Mouse (Mus musculus): ENCODE data around the gene Stard3.

Stard3 gene

DNA sequence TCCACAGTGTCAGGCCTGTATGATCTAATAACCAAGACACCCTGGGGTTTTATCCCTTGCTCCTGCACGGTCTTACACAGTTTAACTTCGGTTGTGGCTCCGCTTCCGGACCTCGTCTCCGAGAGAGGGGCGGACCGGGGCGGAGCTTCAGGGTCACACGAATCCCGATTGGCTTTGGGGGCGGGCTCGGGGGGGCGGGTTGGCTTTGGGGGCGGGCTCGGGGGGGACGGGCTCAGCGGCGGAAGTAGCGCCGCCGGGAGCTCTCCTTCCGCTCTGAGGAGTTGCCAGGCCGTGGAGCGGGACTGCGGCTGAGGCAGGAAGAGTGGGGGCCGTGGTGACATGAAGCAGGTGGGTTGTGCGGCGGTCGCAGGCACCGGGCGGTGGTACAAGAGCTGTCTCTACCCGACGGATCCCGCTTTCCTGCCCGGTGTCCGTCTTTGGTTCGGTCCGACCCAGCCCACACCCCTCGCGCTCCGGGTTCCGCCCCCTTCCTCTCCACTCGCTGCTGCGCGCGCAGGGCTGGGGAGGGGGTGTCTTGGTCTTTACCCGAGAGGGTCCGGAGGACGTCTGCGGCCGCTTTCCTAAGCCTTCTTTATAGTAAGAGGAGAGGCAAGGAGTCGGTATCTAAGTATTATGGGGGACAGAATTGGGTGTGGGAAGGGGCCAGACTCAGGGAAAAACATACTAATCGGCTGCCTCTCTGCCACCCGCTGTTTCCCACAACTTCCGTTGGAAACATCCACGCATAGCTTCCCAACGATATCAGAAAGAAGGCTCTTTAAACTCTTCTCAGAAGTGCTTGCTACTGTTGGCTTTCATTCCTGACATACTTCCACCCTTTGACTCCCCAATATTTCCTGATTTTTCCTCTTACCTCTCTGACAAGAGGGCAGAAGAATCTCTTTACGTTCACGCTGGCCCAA lies at the start of gene Stard3:
Gene Stard3 (plus strand): TSS at position 208 of the 923 bp plus-strand sequence.
- peak; percentile 95 for DNase-seq (ENCODE audit: low read depth)

- DNase-seq (ENCODE audit: low read depth), result peak; percentile 39
These were observed 44.3 kb upstream of the Stard3 start for GRCm38 (mm10) chr11:98313790-98314323.

GRCm38 (mm10) chr11:98317479-98317878 lies 40.7 kb upstream of the Stard3 start:
- no peak for DNase-seq (ENCODE audit: low read depth)

GRCm38 (mm10) chr11:98318421-98319116 lies 39.6 kb upstream of the Stard3 start:
- no peak for DNase-seq (ENCODE audit: low read depth)

- no peak for DNase-seq (ENCODE audit: low read depth)
These were observed 39.0 kb upstream of the Stard3 start for GRCm38 (mm10) chr11:98319120-98319519.

GRCm38 (mm10) chr11:98319544-98319943 lies 38.6 kb upstream of the Stard3 start:
- DNase-seq (ENCODE audit: low read depth), result no peak

DNA sequence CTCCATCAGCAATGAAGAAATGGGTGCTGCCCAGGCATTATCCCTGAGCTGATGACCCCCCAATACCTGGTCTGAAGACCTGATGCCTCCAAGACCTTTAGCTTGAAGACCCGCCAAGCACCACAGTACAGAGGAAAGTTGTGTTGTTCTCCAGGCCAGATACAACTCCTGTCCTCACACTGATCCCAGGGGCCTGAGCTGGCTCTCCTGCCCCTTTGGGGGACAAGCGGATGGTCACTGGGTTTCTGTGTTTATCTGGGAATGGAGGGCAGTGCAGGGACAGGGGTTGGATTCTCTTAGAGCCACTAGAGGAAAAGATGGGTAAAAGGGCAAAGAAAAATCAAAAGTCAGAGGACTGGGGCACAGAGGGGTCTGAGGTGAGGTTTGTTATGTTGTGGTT lies 38.2 kb upstream of the Stard3 start:
- no peak for DNase-seq (ENCODE audit: low read depth)

- no peak for DNase-seq (ENCODE audit: low read depth)
These were observed 37.8 kb upstream of the Stard3 start for GRCm38 (mm10) chr11:98320381-98320780.

- no peak for DNase-seq (ENCODE audit: low read depth)
These were observed 37.1 kb upstream of the Stard3 start for GRCm38 (mm10) chr11:98320806-98321676.

DNA sequence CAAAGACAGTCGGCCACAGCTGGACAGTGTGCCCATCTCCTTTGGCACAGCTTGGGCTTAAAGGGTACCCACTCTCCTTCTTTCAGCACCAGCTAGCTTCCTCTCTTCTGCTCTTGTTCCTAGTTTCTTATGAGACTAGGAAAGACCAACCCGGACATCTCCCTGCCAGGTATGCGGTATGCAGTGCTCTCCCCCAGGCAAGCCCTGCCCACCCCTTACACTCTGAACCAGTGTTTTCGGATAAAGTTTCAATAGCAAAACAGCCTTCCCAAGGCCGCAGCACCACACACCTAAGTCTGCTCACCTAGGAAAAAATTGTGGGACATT lies 36.5 kb upstream of the Stard3 start:
- no peak for DNase-seq (ENCODE audit: low read depth)

GRCm38 (mm10) chr11:98322159-98322558 lies 36.0 kb upstream of the Stard3 start:
- DNase-seq (ENCODE audit: low read depth), result no peak

DNA sequence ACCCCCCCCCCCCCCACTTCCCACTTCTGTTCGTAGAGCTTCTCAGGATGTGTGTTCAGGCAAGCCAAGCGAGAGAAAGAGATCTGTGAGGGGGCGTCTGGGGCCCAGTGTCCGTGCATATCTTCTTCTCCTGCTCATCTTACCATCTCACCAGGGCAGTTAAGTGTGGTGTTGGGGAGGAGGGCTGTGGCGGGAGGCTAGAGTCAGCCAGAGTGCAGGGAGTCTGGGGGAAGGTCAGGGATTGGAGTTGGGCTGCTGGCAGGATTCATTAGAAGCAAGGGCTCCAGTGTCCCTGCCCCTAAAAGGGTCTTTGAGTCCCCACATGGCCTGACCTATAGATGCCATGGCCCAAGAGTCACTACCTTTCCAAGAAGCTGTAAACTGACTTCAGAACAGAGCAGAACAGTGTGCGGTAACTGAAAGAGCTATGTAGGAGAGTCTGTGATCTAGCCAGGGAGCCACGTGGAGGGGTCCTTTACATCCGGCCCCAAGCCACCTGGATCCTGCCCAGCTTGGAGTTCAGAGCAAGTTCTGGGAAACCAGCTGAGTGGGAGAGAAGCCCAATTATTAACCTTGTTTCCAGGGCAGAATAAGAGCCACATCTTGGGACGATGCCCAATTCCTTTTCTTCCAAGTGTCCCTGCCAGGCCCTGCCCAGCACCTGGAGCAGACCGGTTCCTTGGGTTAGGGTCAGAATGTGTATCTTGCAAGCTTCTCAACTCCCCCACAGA lies 34.9 kb upstream of the Stard3 start:
- DNase-seq (ENCODE audit: low read depth), result no peak

DNA sequence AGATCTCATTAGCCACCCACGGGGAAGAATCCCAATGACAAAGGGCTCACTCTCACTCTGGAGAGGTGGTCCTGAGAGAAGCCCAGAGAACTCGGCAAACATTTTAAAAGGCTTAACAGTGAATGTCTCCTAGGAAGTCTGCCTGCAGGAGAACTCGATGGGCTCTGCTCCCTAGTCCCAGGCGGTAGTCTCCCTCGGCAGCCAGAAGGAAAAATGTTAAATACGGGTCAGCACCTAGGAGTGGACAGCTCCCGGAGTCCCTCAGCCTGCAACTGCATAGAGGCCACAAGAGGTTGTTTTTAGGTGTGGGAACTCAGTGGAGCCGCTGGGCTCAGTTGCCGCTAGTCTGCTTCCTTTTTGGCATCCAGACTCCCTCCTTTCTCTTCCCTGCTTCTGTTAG lies 34.2 kb upstream of the Stard3 start:
- DNase-seq (ENCODE audit: low read depth), result no peak

DNA sequence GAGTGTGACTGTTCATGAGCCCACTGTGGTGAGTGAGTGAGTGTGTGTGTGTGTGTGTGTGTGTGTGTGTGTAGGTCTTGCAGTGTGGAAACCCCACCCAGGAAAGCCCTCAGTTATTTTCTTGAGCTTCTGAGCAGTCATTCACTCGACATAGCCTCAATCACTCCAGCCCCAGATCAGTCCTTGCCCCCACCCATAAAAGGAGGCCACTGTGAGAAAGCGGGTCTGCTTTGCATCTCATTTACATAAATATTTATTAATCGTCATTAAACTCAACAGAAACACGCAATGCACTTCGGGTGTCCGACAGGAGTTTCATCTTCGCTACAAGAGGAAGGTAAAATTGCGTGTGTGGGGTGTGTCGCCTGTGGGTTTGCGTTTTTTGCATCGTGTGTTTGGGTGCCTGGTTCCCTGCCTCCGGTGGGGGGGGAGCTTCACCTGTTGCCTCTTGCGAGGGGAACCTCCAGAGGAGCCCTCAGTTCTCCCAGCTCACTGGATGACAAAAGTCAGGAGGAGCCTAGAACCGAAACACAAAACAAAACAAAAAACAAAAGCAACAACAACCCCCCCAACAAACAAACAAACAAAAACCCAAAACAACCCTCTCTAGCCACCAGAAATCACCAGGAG lies 32.9 kb upstream of the Stard3 start:
- no peak for DNase-seq (ENCODE audit: low read depth)

DNA sequence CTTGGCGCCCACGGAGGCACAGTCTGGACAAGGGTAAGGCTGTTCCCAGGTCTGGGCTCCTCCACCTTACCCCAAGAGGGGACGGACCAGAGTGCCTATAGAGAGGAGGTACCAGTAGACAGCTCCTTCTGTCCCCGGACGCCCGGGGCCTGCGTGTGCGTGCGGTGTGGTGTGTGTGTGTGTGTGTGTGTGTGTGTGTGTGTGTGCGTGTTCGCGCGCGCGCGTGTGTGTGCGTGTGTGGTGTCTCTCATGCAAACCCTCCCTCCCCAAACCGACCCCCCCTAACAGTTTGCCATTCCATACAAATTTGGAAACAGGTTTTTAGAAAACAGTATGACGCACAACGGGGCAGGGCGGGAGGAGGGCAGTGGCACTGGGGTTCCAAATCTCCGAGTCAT lies 32.3 kb upstream of the Stard3 start:
- no peak for DNase-seq (ENCODE audit: low read depth)

GRCm38 (mm10) chr11:98326741-98327135 lies 31.4 kb upstream of the Stard3 start:
- no peak for DNase-seq (ENCODE audit: low read depth)

DNA sequence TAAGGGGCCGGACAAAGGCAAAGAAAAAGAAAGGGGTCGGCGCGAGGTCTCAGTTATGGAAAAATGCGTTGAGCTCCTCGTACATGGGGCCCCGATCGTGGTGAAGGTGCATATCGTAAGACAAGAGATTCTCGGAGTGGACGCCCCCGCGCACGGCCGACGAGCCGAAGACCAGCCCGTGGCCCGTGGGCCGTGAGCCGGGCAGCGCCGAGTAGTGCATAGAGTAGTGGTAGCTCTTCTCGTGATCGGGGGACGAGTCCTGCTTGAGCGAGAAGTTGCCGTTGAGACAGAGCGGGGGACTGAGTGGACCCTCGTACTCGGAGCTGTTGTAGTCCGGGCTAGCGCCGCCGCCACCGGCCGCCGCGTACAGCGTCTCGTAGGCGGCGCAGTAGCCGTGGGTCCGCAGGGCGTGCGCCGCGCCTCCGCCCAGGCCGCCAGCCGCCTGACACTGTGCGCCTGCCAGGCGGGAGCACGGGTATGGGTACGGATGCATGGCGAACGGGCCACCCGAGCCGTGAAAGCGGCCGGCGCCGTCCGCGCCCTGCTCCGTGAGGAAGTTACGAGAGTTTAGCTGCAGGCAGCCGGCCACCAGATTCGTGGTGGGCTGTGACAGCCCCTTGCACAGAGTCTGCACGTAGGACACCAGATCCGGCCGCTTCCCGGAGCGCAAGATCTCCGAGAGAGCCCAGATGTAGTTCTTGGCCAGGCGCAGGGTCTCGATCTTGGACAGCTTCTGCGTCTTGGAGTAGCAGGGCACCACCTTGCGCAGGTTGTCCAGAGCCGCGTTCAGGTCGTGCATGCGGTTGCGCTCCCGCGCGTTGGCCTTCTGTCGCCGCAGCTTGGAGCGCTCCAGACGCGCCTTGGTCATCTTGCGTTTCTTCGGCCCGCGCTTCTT lies 30.8 kb upstream of the Stard3 start:
- no peak for DNase-seq (ENCODE audit: low read depth)

- no peak for DNase-seq (ENCODE audit: low read depth)
These were observed 30.2 kb upstream of the Stard3 start for GRCm38 (mm10) chr11:98328031-98328370.

GRCm38 (mm10) chr11:98328371-98329069 lies 29.6 kb upstream of the Stard3 start:
- no peak for DNase-seq (ENCODE audit: low read depth)
